Mouse (Mus musculus) CH12.LX (cell line): ENCODE measurements around the gene Snai3. TPM values are rescaled to one million over a fixed set of nuclear protein-coding genes. Genes with fewer than 3 reads are reported as not detected.

ENCODE experiments used
- DNase-seq: peaks from one replicate; pipeline ENCODE4 v3.0.0-alpha.2; 2013; ENCODE audit errors: extremely low read depth
- H3K27ac ChIP-seq: 2 replicates; pipeline ENCODE4 v1.5.1; 2012; ENCODE audit warnings: low read depth, mild to moderate bottlenecking, control low read depth, moderate library complexity; ENCODE audit not compliant: insufficient read depth
- H3K27me3 ChIP-seq: replicated peaks from 2 replicates; pipeline ENCODE3; 2012; ENCODE audit warnings: inconsistent platforms
- H3K36me3 ChIP-seq, 2 experiments: replicated peaks in 1 of 2; 2 replicates each; pipeline versions ENCODE3 to v1.6.1; 2012; ENCODE audit warnings: inconsistent platforms in 1 of 2, low read length in 1 of 2, mild to moderate bottlenecking in 1 of 2, mixed read lengths in 1 of 2, moderate library complexity in 1 of 2; ENCODE audit not compliant: control insufficient read depth in 1 of 2, insufficient read depth in 1 of 2
- H3K4me1 ChIP-seq, 2 experiments: 2 replicates each; pipeline ENCODE4 v1.6.1; 2012; ENCODE audit warnings: inconsistent platforms in 1 of 2, moderate library complexity in 1 of 2; ENCODE audit not compliant: insufficient read depth in 2 of 2, control insufficient read depth in 1 of 2
- H3K4me2 ChIP-seq: 2 replicates; pipeline ENCODE4 v1.6.1; 2012; ENCODE audit warnings: low read depth, mild to moderate bottlenecking, control low read depth; ENCODE audit not compliant: poor library complexity, insufficient read depth, severe bottlenecking
- H3K4me3 ChIP-seq, 3 experiments: fragments of 150-350 bp in 1 of 3; sonication (generic) in 1 of 3; replicated peaks in 1 of 3; 2 replicates each; pipeline versions ENCODE3 to v1.5.1; 2011 to 2012; ENCODE audit warnings: low read depth in 2 of 3, low read length in 2 of 3, mild to moderate bottlenecking in 2 of 3, moderate library complexity in 2 of 3, control low read depth in 1 of 3, improper control_type of control experiment in 1 of 3, inconsistent platforms in 1 of 3, mixed read lengths in 1 of 3; ENCODE audit not compliant: poor library complexity in 1 of 3
- H3K79me2 ChIP-seq: replicated peaks from 2 replicates; pipeline ENCODE4 v1.6.1; 2012; ENCODE audit warnings: mild to moderate bottlenecking, moderate library complexity; ENCODE audit not compliant: control insufficient read depth, poor library complexity, insufficient read depth, severe bottlenecking; ENCODE audit errors: extremely low read depth
- H3K9ac ChIP-seq: 2 replicates; pipeline ENCODE4 v1.6.1; 2012; ENCODE audit warnings: low read depth, mild to moderate bottlenecking, control low read depth, moderate library complexity; ENCODE audit not compliant: insufficient read depth
- H3K9me3 ChIP-seq: replicated peaks from 2 replicates; pipeline ENCODE3; 2012; ENCODE audit warnings: low read length, inconsistent platforms, mixed read lengths
- CHD2 ChIP-seq: IDR thresholded peaks from 2 replicates; pipeline ENCODE4 v1.6.1; 2011; ENCODE audit warnings: low read length, improper control_type of control experiment
- CTCF ChIP-seq, 2 experiments: IDR thresholded peaks in 1 of 2; conservative IDR thresholded peaks in 1 of 2; 2 replicates each; pipeline ENCODE4 v1.5.1; 2011 to 2012; ENCODE audit warnings: low read depth in 2 of 2, low read length in 2 of 2, improper control_type of control experiment in 1 of 2, inconsistent platforms in 1 of 2, mild to moderate bottlenecking in 1 of 2, moderate library complexity in 1 of 2
- ELF1 ChIP-seq: IDR thresholded peaks from 2 replicates; pipeline ENCODE4 v1.6.1; 2014; ENCODE audit warnings: low read depth, mild to moderate bottlenecking, inconsistent platforms, low read length, improper control_type of control experiment
- JUN ChIP-seq: IDR thresholded peaks from 2 replicates; pipeline ENCODE4 v1.6.1; 2011; ENCODE audit warnings: low read depth, mild to moderate bottlenecking, low read length, improper control_type of control experiment, moderate library complexity; ENCODE audit not compliant: insufficient read depth
- JUND ChIP-seq: conservative IDR thresholded peaks from 2 replicates; pipeline ENCODE4 v1.6.1; 2011; ENCODE audit warnings: low read depth, low read length, improper control_type of control experiment
- MAZ ChIP-seq: IDR thresholded peaks from 2 replicates; pipeline ENCODE4 v1.6.1; 2012; ENCODE audit warnings: low read depth, mild to moderate bottlenecking, inconsistent platforms, low read length, improper control_type of control experiment, moderate library complexity
- MYC ChIP-seq: IDR thresholded peaks from 2 replicates; pipeline ENCODE4 v1.6.1; 2011; ENCODE audit warnings: low read depth, mild to moderate bottlenecking, improper control_type of control experiment, low read length
- NELFE ChIP-seq: IDR thresholded peaks from 2 replicates; pipeline ENCODE4 v1.6.1; 2011; ENCODE audit warnings: low read depth, low read length, improper control_type of control experiment
- RCOR1 ChIP-seq: conservative IDR thresholded peaks from 2 replicates; pipeline ENCODE4 v1.6.1; 2012; ENCODE audit warnings: low read depth, mild to moderate bottlenecking, inconsistent platforms, low read length, improper control_type of control experiment
- SIN3A ChIP-seq: IDR thresholded peaks from 2 replicates; pipeline ENCODE4 v1.6.1; 2012; ENCODE audit warnings: low read length, improper control_type of control experiment, inconsistent platforms
- TBP ChIP-seq: conservative IDR thresholded peaks from 2 replicates; pipeline ENCODE4 v1.6.1; 2011; ENCODE audit warnings: low read depth, low read length, improper control_type of control experiment
- UBTF ChIP-seq: IDR thresholded peaks from 2 replicates; pipeline ENCODE4 v1.6.1; 2012; ENCODE audit warnings: low read depth, mild to moderate bottlenecking, inconsistent platforms, low read length, improper control_type of control experiment, moderate library complexity
- USF1 ChIP-seq: IDR thresholded peaks from 2 replicates; pipeline ENCODE4 v1.6.1; 2014; ENCODE audit warnings: low read depth, mild to moderate bottlenecking, inconsistent platforms, low read length, improper control_type of control experiment
- ZKSCAN1 ChIP-seq: IDR thresholded peaks from 2 replicates; pipeline ENCODE4 v1.6.1; 2012; ENCODE audit warnings: low read depth, inconsistent platforms, low read length, improper control_type of control experiment, borderline replicate concordance
- dilution Hi-C: fragments of 300-500 bp; cut with MboI; formaldehyde crosslinking; loops from 2 replicates; pipeline ENCODE4 v1.14.3; 2020; ENCODE audit warnings: low sequenced_read_pairs; ENCODE audit not compliant: extremely low pct_unique_long_range_greater_than_20kb, extremely low pct_ligation_motif_present
- in situ Hi-C: fragments of 300-500 bp; cut with MboI; formaldehyde crosslinking; loops from 3 replicates; pipeline ENCODE4 v1.14.3; 2019; ENCODE audit warnings: low sequenced_read_pairs, low pct_ligation_motif_present, low pct_unique_long_range_greater_than_20kb, mixed read lengths
- polyA plus RNA-seq: library from polyadenylated mRNA; unstranded; fragments of >175 nt; gene quantifications from 2 replicates; pipeline ENCODE4 v1.2.1, GENCODE M21; 2012; ENCODE audit warnings: low read depth; ENCODE audit not compliant: insufficient read length
- total RNA-seq, 2 experiments: library from RNA; depleted of rRNA; stranded (reverse); fragments of 300-350 nt in 1 of 2; fragments of >200 nt in 1 of 2; gene quantifications; 2 replicates each; pipeline ENCODE4 v1.2.3; 2012 to 2014

Snai3 gene
- total and polyA plus RNA-seq, 3 experiments = 0.19 to 0.47 (median 0.44) TPM

DNA sequence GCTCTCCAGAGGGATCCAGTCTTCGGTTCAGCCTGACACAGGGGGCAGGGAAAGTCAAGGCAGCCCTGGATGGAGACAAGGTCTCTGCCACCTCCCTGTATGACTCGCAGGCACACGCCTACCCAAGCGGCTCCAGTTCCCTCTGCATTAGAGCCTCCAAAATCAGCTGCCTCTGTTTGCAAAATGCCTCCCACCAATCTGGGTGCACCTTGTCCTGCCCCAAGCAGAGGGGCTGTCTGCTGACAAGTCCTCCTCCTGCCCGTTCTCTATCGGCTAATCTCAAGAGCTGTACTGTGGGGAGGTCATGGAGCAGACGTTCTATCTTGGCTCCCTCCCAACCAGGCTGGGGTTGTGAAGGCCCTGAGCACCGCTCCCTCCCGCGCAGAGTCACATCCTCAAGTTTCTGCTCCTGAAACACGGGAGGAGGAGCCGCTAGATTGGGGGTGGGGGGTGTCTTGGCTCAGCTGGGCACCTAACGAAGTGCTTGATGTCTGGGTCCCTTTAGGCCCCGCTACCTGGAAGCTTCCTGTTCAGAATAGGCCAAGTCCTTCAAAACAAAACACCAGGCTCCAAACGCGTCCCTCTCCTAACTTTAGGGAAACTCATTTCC, 14.5 kb upstream of the Snai3 start:
- Histone ChIP-seq H3K4me2 (peak overlapping the region; percentile 74), H3K4me1 (peaks cover 15 to 37% of the 10 kb centered on the region in 2 experiments), H3K27ac (no peak overlapping the region), H3K9ac (peak overlapping the region; percentile 86), H3K27me3 (no peaks in the 10 kb centered on the region), H3K4me3 (peak overlapping the region; percentile 75 to 99 (median 94)), H3K9me3 (no peaks in the 10 kb centered on the region), H3K36me3 (peaks cover 28 to 67% of the 10 kb centered on the region in 2 experiments), H3K79me2 (peaks cover 17% of the 10 kb centered on the region)
- dilution Hi-C loops (no loop called here), in situ Hi-C loops (no loop called here)
- DNase-seq = peak; percentile 21
- TF ChIP-seq ELF1 (no peak), CHD2 (no peak), UBTF (no peak), ZKSCAN1 (no peak), MAZ (no peak), USF1 (no peak), JUN (no peak), RCOR1 (no peak)

DNA sequence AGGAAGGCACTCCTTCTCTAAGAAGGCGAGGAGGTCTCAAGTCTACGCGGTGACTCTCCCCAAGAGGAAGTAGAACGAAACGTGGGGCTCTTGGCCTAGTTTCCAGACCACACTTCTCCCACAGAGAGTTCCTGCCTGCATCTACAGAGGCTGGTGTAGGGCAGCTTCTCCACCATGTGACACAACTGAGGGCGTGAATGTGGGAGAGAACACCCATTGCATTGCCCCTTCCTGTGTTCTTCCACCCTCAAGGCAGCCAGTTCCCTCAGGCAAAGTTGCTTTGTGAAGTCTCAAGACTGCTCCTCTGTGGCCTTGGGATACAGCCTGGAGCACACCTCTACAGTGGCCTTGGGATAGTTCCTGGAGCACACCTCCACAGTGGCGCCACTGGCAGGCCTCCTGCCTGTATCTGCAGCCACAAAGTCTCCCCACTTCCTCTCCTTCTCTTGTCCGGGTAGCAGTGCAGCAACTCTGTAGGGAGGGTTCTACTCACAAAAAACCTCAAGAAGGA, 13.4 kb upstream of the Snai3 start:
- H3K9ac ChIP-seq = no peak overlapping the region
- peaks cover 17% of the 10 kb centered on the region for H3K79me2 ChIP-seq
- no peaks in the 10 kb centered on the region for H3K27me3 ChIP-seq
- peaks cover 15 to 37% of the 10 kb centered on the region in 2 experiments for H3K4me1 ChIP-seq
- TF ChIP-seq UBTF = no peak
- TF ChIP-seq JUND = no peak
- no peak for TF ChIP-seq CTCF (conservative IDR thresholded peaks at IDR 0.05 in 1 of 2, IDR thresholded peaks at IDR 0.05 in 1 of 2; ENCODE audit: low read depth in 2 of 2, low read length in 2 of 2)
- TF ChIP-seq TBP = no peak
- TF ChIP-seq USF1 = peak; percentile 25; the same call in 1 of the 2 replicates
- TF ChIP-seq NELFE = no peak
- no peak for TF ChIP-seq SIN3A
- peak; percentile 14; the same call in 1 of the 2 replicates for TF ChIP-seq MYC
- TF ChIP-seq ELF1 = no peak
- H3K4me2 ChIP-seq = no peak overlapping the region
- H3K9me3 ChIP-seq = no peaks in the 10 kb centered on the region
- peak overlapping the region; percentile 44; the same call in 1 of the 2 replicates for H3K27ac ChIP-seq
- H3K36me3 ChIP-seq = peaks cover 17 to 67% of the 10 kb centered on the region in 2 experiments
- dilution Hi-C loops = no loop called here
- in situ Hi-C loops = no loop called here
- DNase-seq = peak; percentile 60
- H3K4me3 ChIP-seq = peak overlapping the region in 1 of 3 experiments; percentile 12
